Mouse (Mus musculus) MEL (cell line): ENCODE data around the gene Ly6g6c. TPM values are rescaled to one million over a fixed set of nuclear protein-coding genes. Genes with fewer than 3 reads are reported as not detected.

Experiments used
- DNase-seq: peaks from one replicate; pipeline ENCODE4 v3.0.0; 2011; ENCODE audit warnings: low read depth, low spot score
- H3K27ac ChIP-seq: 2 replicates; pipeline ENCODE4 v1.5.1; 2012; ENCODE audit warnings: low read depth, mild to moderate bottlenecking, control low read depth, low read length, moderate library complexity; ENCODE audit not compliant: control insufficient read depth
- H3K27me3 ChIP-seq, 2 experiments: fragments of 150-350 bp in 1 of 2; sonication (generic) in 1 of 2; 2 replicates each; pipeline ENCODE4 v1.6.1; 2012; ENCODE audit warnings: low read length in 2 of 2, mild to moderate bottlenecking in 2 of 2, improper control_type of control experiment in 1 of 2, moderate library complexity in 1 of 2; ENCODE audit not compliant: insufficient read depth in 2 of 2, control insufficient read depth in 1 of 2
- H3K36me3 ChIP-seq, 2 experiments: 2 replicates each; pipeline ENCODE4 v1.6.1; 2012 to 2014; ENCODE audit warnings: low read length in 2 of 2, improper control_type of control experiment in 1 of 2, inconsistent platforms in 1 of 2, mild to moderate bottlenecking in 1 of 2; ENCODE audit not compliant: insufficient read depth in 2 of 2, control insufficient read depth in 1 of 2
- H3K4me1 ChIP-seq, 2 experiments: fragments of 150-350 bp in 1 of 2; sonication (generic) in 1 of 2; 2 replicates each; pipeline ENCODE4 v1.6.1; 2012; ENCODE audit warnings: low read length in 2 of 2, improper control_type of control experiment in 1 of 2, mild to moderate bottlenecking in 1 of 2; ENCODE audit not compliant: insufficient read depth in 2 of 2, control insufficient read depth in 1 of 2
- H3K4me3 ChIP-seq, 2 experiments: fragments of 150-350 bp in 1 of 2; sonication (generic) in 1 of 2; 2 replicates each; pipeline ENCODE4 v1.5.1; 2012; ENCODE audit warnings: low read depth in 2 of 2, low read length in 2 of 2, mild to moderate bottlenecking in 2 of 2, moderate library complexity in 2 of 2, control low read depth in 1 of 2, improper control_type of control experiment in 1 of 2; ENCODE audit not compliant: control insufficient read depth in 1 of 2, insufficient read depth in 1 of 2
- H3K79me2 ChIP-seq: 2 replicates; pipeline ENCODE4 v1.6.1; 2012; ENCODE audit warnings: mild to moderate bottlenecking, low read length, moderate library complexity; ENCODE audit not compliant: control insufficient read depth, poor library complexity, insufficient read depth
- H3K9ac ChIP-seq: 2 replicates; pipeline ENCODE4 v1.6.1; 2012; ENCODE audit warnings: low read depth, mild to moderate bottlenecking, control low read depth, low read length, moderate library complexity; ENCODE audit not compliant: control insufficient read depth, poor library complexity, severe bottlenecking
- H3K9me3 ChIP-seq: fragments of 150-350 bp; sonication (generic); replicated peaks from 2 replicates; pipeline ENCODE4 v1.6.1; 2012; ENCODE audit warnings: mild to moderate bottlenecking, low read length, improper control_type of control experiment, moderate library complexity; ENCODE audit not compliant: insufficient read depth
- BHLHE40 ChIP-seq: IDR thresholded peaks from 2 replicates; pipeline ENCODE4 v1.6.1; 2012; ENCODE audit warnings: low read depth, mild to moderate bottlenecking, inconsistent platforms, low read length, improper control_type of control experiment, borderline replicate concordance
- CHD1 ChIP-seq: IDR thresholded peaks from 2 replicates; pipeline ENCODE4 v1.6.1; 2012; ENCODE audit warnings: low read depth, mild to moderate bottlenecking, inconsistent platforms, low read length, improper control_type of control experiment
- CTCF ChIP-seq, 3 experiments: IDR thresholded peaks in 2 of 3; conservative IDR thresholded peaks in 1 of 3; 2 replicates each; pipeline ENCODE4 v1.5.1; 2011 to 2012; ENCODE audit warnings: low read length in 3 of 3, low read depth in 2 of 3, mild to moderate bottlenecking in 2 of 3, improper control_type of control experiment in 1 of 3, inconsistent platforms in 1 of 3, mixed read lengths in 1 of 3, moderate library complexity in 1 of 3; ENCODE audit not compliant: control insufficient read depth in 1 of 3, insufficient read depth in 1 of 3, poor library complexity in 1 of 3, severe bottlenecking in 1 of 3
- E2F4 ChIP-seq: IDR thresholded peaks from 2 replicates; pipeline ENCODE4 v1.6.1; 2011; ENCODE audit warnings: low read depth, low read length, improper control_type of control experiment, borderline replicate concordance
- ELF1 ChIP-seq: IDR thresholded peaks from 2 replicates; pipeline ENCODE4 v1.6.1; 2014; ENCODE audit warnings: low read depth, mild to moderate bottlenecking, inconsistent platforms, low read length, improper control_type of control experiment, moderate library complexity
- EP300 ChIP-seq, 2 experiments: IDR thresholded peaks; 2 replicates each; pipeline ENCODE4 v1.6.1; 2011; ENCODE audit warnings: improper control_type of control experiment in 2 of 2, low read length in 2 of 2, low read depth in 1 of 2, mild to moderate bottlenecking in 1 of 2
- ETS1 ChIP-seq: IDR thresholded peaks from 2 replicates; pipeline ENCODE4 v1.6.1; 2012; ENCODE audit warnings: low read depth, mild to moderate bottlenecking, inconsistent platforms, low read length, improper control_type of control experiment, moderate library complexity
- GABPA ChIP-seq: IDR thresholded peaks from 2 replicates; pipeline ENCODE4 v1.6.1; 2012; ENCODE audit warnings: low read depth, mild to moderate bottlenecking, inconsistent platforms, low read length, improper control_type of control experiment, moderate library complexity
- GATA1 ChIP-seq: IDR thresholded peaks from 2 replicates; pipeline ENCODE4 v1.6.1; 2011; ENCODE audit warnings: low read depth, low read length, improper control_type of control experiment
- HCFC1 ChIP-seq: IDR thresholded peaks from 2 replicates; pipeline ENCODE4 v1.6.1; 2012; ENCODE audit warnings: low read depth, mild to moderate bottlenecking, inconsistent platforms, low read length, improper control_type of control experiment, moderate library complexity
- KAT2A ChIP-seq: conservative IDR thresholded peaks from 2 replicates; pipeline ENCODE4 v1.6.1; 2012; ENCODE audit warnings: low read depth, low read length, improper control_type of control experiment, inconsistent platforms
- MAFK ChIP-seq: IDR thresholded peaks from 2 replicates; pipeline ENCODE4 v1.6.1; 2011; ENCODE audit warnings: low read depth, mild to moderate bottlenecking, low read length, improper control_type of control experiment, borderline replicate concordance
- MAX ChIP-seq: IDR thresholded peaks from 2 replicates; pipeline ENCODE4 v1.6.1; 2011; ENCODE audit warnings: low read length, improper control_type of control experiment
- MEF2A ChIP-seq: IDR thresholded peaks from 2 replicates; pipeline ENCODE4 v1.6.1; 2014; ENCODE audit warnings: low read depth, mild to moderate bottlenecking, inconsistent platforms, low read length, improper control_type of control experiment; ENCODE audit not compliant: poor library complexity, insufficient replicate concordance, severe bottlenecking; ENCODE audit errors: extremely low read depth
- MXI1 ChIP-seq: IDR thresholded peaks from 2 replicates; pipeline ENCODE4 v1.6.1; 2011; ENCODE audit warnings: mild to moderate bottlenecking, low read depth, low read length, improper control_type of control experiment
- MYB ChIP-seq: IDR thresholded peaks from 2 replicates; pipeline ENCODE4 v1.6.1; 2011; ENCODE audit warnings: mild to moderate bottlenecking, low read depth, low read length, improper control_type of control experiment
- NELFE ChIP-seq: IDR thresholded peaks from 2 replicates; pipeline ENCODE4 v1.6.1; 2011; ENCODE audit warnings: low read depth, low read length, improper control_type of control experiment
- NRF1 ChIP-seq: IDR thresholded peaks from 2 replicates; pipeline ENCODE4 v1.6.1; 2014; ENCODE audit warnings: low read depth, mild to moderate bottlenecking, inconsistent platforms, low read length, improper control_type of control experiment, moderate library complexity; ENCODE audit not compliant: poor library complexity, insufficient read depth, severe bottlenecking
- POLR2A ChIP-seq, 2 experiments: IDR thresholded peaks; 2 replicates each; pipeline ENCODE4 v1.6.1; 2011 to 2012; ENCODE audit warnings: low read length in 2 of 2, mild to moderate bottlenecking in 2 of 2, control low read depth in 1 of 2, improper control_type of control experiment in 1 of 2, low read depth in 1 of 2, moderate library complexity in 1 of 2; ENCODE audit not compliant: control insufficient read depth in 1 of 2, insufficient read depth in 1 of 2, poor library complexity in 1 of 2
- POLR2AphosphoS2 ChIP-seq: IDR thresholded peaks from 2 replicates; pipeline ENCODE4 v1.6.1; 2011; ENCODE audit warnings: low read length, improper control_type of control experiment
- POLR2AphosphoS5 ChIP-seq: IDR thresholded peaks from 2 replicates; pipeline ENCODE4 v1.6.1; 2012; ENCODE audit warnings: low read depth, borderline replicate concordance, mild to moderate bottlenecking, inconsistent platforms, low read length, moderate library complexity, mixed read lengths
- RAD21 ChIP-seq: IDR thresholded peaks from 2 replicates; pipeline ENCODE4 v1.6.1; 2011; ENCODE audit warnings: mild to moderate bottlenecking, low read depth, low read length, improper control_type of control experiment
- RCOR1 ChIP-seq: IDR thresholded peaks from 2 replicates; pipeline ENCODE4 v1.6.1; 2012; ENCODE audit warnings: low read depth, mild to moderate bottlenecking, inconsistent platforms, low read length, improper control_type of control experiment
- SIN3A ChIP-seq: IDR thresholded peaks from 2 replicates; pipeline ENCODE4 v1.6.1; 2012; ENCODE audit warnings: low read length, improper control_type of control experiment, inconsistent platforms
- SMC3 ChIP-seq: IDR thresholded peaks from 2 replicates; pipeline ENCODE4 v1.6.1; 2011; ENCODE audit warnings: low read depth, low read length, improper control_type of control experiment
- TAL1 ChIP-seq: IDR thresholded peaks from 2 replicates; pipeline ENCODE4 v1.6.1; 2012; ENCODE audit warnings: mild to moderate bottlenecking, inconsistent platforms, low read length, moderate library complexity, mixed read lengths
- TBP ChIP-seq: IDR thresholded peaks from 2 replicates; pipeline ENCODE4 v1.8.0; 2011; ENCODE audit warnings: low read depth, low read length, improper control_type of control experiment
- TCF12 ChIP-seq: IDR thresholded peaks from 2 replicates; pipeline ENCODE4 v1.6.1; 2014; ENCODE audit warnings: low read depth, mild to moderate bottlenecking, inconsistent platforms, low read length, improper control_type of control experiment, moderate library complexity
- UBTF ChIP-seq: IDR thresholded peaks from 2 replicates; pipeline ENCODE4 v1.6.1; 2012; ENCODE audit warnings: low read depth, mild to moderate bottlenecking, inconsistent platforms, low read length, improper control_type of control experiment, moderate library complexity, borderline replicate concordance; ENCODE audit not compliant: insufficient read depth
- USF1 ChIP-seq: IDR thresholded peaks from 2 replicates; pipeline ENCODE4 v1.6.1; 2014; ENCODE audit warnings: low read depth, mild to moderate bottlenecking, inconsistent platforms, low read length, improper control_type of control experiment, moderate library complexity
- USF2 ChIP-seq, 2 experiments: IDR thresholded peaks; 2 replicates each; pipeline ENCODE4 v1.6.1; 2011 to 2012; ENCODE audit warnings: improper control_type of control experiment in 2 of 2, low read length in 2 of 2, borderline replicate concordance in 1 of 2, inconsistent platforms in 1 of 2, low read depth in 1 of 2, mild to moderate bottlenecking in 1 of 2; ENCODE audit not compliant: insufficient read depth in 1 of 2
- ZC3H11A ChIP-seq: IDR thresholded peaks from 2 replicates; pipeline ENCODE4 v1.6.1; 2012; ENCODE audit warnings: low read depth, mild to moderate bottlenecking, inconsistent platforms, low read length, improper control_type of control experiment
- ZKSCAN1 ChIP-seq: IDR thresholded peaks from 2 replicates; pipeline ENCODE4 v1.6.1; 2012; ENCODE audit warnings: low read depth, mild to moderate bottlenecking, inconsistent platforms, low read length, improper control_type of control experiment, moderate library complexity
- ZMIZ1 ChIP-seq: IDR thresholded peaks from 2 replicates; pipeline ENCODE4 v1.6.1; 2012; ENCODE audit warnings: low read depth, mild to moderate bottlenecking, inconsistent platforms, low read length, improper control_type of control experiment, moderate library complexity
- ZNF384 ChIP-seq: IDR thresholded peaks from 2 replicates; pipeline ENCODE4 v1.6.1; 2012; ENCODE audit warnings: low read depth, mild to moderate bottlenecking, inconsistent platforms, low read length, improper control_type of control experiment
- polyA plus RNA-seq, 2 experiments: library from polyadenylated mRNA; stranded (reverse) in 1 of 2; unstranded in 1 of 2; fragments of >175 nt in 1 of 2; fragments of >200 nt in 1 of 2; gene quantifications; 2 replicates each; pipeline versions ENCODE4 v1.2.1 to v1.2.4; 2012; ENCODE audit warnings: low replicate concordance in 2 of 2, low read depth in 1 of 2; ENCODE audit not compliant: insufficient read length in 2 of 2, insufficient read depth in 1 of 2, missing spikeins in 1 of 2
- total RNA-seq: library from RNA; depleted of rRNA; stranded (reverse); fragments of 300-350 nt; gene quantifications from 2 replicates; pipeline ENCODE4 v1.2.3, GENCODE M21; 2012

The Ly6g6c gene
- total and polyA plus RNA-seq, 3 experiments, result 0.24 TPM; not detected in 2

DNA sequence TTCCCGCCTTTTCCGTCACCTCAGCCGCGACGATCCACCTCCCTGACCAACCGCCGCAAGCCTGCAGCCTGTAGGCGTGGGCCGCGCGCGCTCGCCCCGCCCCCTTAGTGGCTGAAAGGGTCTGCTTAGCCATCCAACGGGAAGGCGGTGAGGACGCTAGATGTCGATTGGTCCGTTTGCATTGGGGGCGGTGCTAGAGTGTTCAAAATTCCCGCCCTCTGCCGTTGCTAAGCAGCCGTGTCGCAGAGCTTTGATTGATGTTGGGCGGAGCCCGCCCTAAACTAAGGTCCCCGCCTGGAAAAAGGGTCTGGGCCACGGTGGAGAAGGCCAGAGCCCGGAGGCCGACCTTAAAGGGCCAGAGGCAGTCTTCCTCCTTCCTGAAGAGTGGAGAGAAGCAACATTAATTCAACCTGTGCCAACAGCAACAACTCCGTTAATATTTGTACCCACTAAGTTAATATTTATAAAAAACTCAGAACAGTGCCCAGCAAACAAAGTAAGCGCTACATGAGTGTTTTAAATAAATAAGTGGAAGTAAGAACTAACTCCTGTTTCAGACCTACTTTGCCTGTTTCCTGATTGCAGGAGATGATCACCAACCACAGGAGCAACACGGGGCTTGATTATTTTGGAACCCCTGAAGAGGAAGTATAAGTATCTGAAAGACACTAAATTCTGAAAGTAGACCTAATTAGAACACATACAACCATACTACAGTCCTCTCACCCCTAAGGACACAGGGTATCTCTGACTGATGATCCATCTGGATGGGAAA lies 18.3 kb upstream of the Ly6g6c start, which contains the start of gene Msh5:
Msh5 (minus strand) TSS at position 65 of the 775 bp plus-strand sequence.
- Histone ChIP-seq H3K4me1 (peaks cover 7 to 39% of the 10 kb centered on the region in 2 experiments), H3K79me2 (peaks cover 18% of the 10 kb centered on the region)

DNA sequence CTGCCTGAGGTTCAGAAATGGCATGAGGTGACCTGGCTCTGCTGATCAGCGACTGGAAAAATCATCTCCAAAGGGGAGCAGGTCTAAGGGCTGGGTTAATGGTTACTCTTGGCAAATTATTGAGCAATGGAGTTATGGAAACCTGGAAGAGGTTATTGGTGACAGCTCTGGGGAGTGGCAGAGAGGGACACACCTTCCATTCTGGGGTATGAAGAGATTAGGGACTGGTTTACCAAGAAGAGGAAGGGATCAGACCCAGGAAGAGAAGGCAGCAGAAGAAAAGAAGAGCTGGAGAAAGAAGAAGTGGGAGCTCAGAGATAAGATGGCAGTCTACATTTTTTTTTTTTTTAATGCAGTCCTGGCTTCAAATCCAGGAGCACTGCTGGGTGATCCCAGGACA lies 17.5 kb upstream of the Ly6g6c start:
- H3K4me1 ChIP-seq, result peaks cover 7 to 47% of the 10 kb centered on the region in 2 experiments
- H3K27me3 ChIP-seq, result no peaks in the 10 kb centered on the region
- DNase-seq, result peak; percentile 81
- peaks cover 0 to 33% of the 10 kb centered on the region in 2 experiments; a peak in 3 of 4 replicates for H3K36me3 ChIP-seq
- peak overlapping the region; percentile 98 for H3K27ac ChIP-seq
- no peaks in the 10 kb centered on the region for H3K9me3 ChIP-seq
- peak overlapping the region; percentile 48 to 52 for H3K4me3 ChIP-seq
- peak overlapping the region; percentile 66 for H3K9ac ChIP-seq
- H3K79me2 ChIP-seq, result peaks cover 26% of the 10 kb centered on the region
- TF ChIP-seq ZMIZ1 (no peak), SMC3 (no peak), RAD21 (no peak), ZC3H11A (no peak), MEF2A (no peak), POLR2AphosphoS5 (no peak), TAL1 (no peak; the same call in 1 of the 2 replicates), KAT2A (no peak), ETS1 (peak; percentile 83), NELFE (no peak), E2F4 (no peak), MYB (no peak), USF1 (no peak), NRF1 (no peak), MAX (no peak)

More for the DNA sequence above, 18.3 kb upstream of the Ly6g6c start, which contains the start of gene Msh5:
- peak; percentile 99 for DNase-seq
- TF ChIP-seq POLR2AphosphoS2 (no peak), ZMIZ1 (0 out of 2 replicates have a peak, but pooled peaks have one; percentile 24), ZNF384 (no peak; the same call in 1 of the 2 replicates), RCOR1 (peak; percentile 33), BHLHE40 (no peak), ZKSCAN1 (no peak), TBP (peak; percentile 66; the same call in 1 of the 2 replicates), NRF1 (0 out of 2 replicates have a peak, but pooled peaks have one; percentile 13), EP300 (IDR thresholded peaks at IDR 0.05; ENCODE audit: low read depth in 1 of 2, low read length in 2 of 2) (peak; percentile 47 to 53; a peak in 2 of 4 replicates), GABPA (no peak), RAD21 (no peak), HCFC1 (peak; percentile 46; the same call in 1 of the 2 replicates), MYB (no peak), TAL1 (peak; percentile 8; the same call in 1 of the 2 replicates), SMC3 (no peak), KAT2A (no peak), GATA1 (0 out of 2 replicates have a peak, but pooled peaks have one; percentile 36), CHD1 (no peak), CTCF (IDR thresholded peaks at IDR 0.05 in 2 of 3, conservative IDR thresholded peaks at IDR 0.05 in 1 of 3; ENCODE audit: control insufficient read depth in 1 of 3, insufficient read depth in 1 of 3, low read depth in 2 of 3, low read length in 3 of 3, poor library complexity in 1 of 3, severe bottlenecking in 1 of 3) (no peak), UBTF (no peak), POLR2A (IDR thresholded peaks at IDR 0.05; ENCODE audit: control insufficient read depth in 1 of 2, insufficient read depth in 1 of 2, low read depth in 1 of 2, low read length in 2 of 2, poor library complexity in 1 of 2) (peak in 1 of 2 experiments; percentile 56; a peak in 1 of 4 replicates), ELF1 (no peak), TCF12 (peak; percentile 24; the same call in 1 of the 2 replicates), ZC3H11A (no peak), POLR2AphosphoS5 (no peak), USF2 (IDR thresholded peaks at IDR 0.05; ENCODE audit: borderline replicate concordance in 1 of 2, insufficient read depth in 1 of 2, low read depth in 1 of 2, low read length in 2 of 2) (no peak), SIN3A (peak; percentile 64), MXI1 (peak; percentile 34), ETS1 (peak; percentile 35; the same call in 1 of the 2 replicates), MAFK (no peak), MAX (no peak), E2F4 (peak; percentile 97; the same call in 1 of the 2 replicates), USF1 (no peak)
- Histone ChIP-seq H3K4me3 (peak within 1 kb of the TSS; percentile 47 to 53), H3K36me3 (peaks cover 0 to 28% of the 10 kb centered on the region in 2 experiments; a peak in 2 of 4 replicates), H3K27me3 (no peaks in the 10 kb centered on the region), H3K9me3 (no peaks in the 10 kb centered on the region), H3K9ac (peak within 1 kb of the TSS; percentile 85), H3K27ac (peak within 1 kb of the TSS; percentile 98)
